In genomic region chr19:13980988-13981630, GRCm38 (mm10) we compare ENCODE assay signal across 8 mouse cellular contexts.
DNase-seq lines count a peak whose midpoint lies in the region; ATAC-seq and TF ChIP-seq lines count a peak whose summit lies in the region.
"Had no signal": no experiment of that assay in that cellular context is flagged by ENCODE, and none has a peak within 500 bp of the region (broad histone marks: within the 10 kb centered on the region; RNA-seq: fewer than 3 reads in every experiment).

No protein-coding gene starts in this region.

- no peak for ATAC-seq in kidney, embryonic 14.5 days (ENCODE audit: low FRiP score, low TSS enrichment)
- peak; percentile 87 for ATAC-seq in hindbrain, embryonic 16.5 days
- ATAC-seq in lung, embryonic 14.5 days (ENCODE audit: insufficient read depth) = no peak

- H3K4me1 ChIP-seq in kidney, embryonic 14.5 days (ENCODE audit: control insufficient read depth, insufficient read depth, low read length) = no peaks in the 10 kb centered on the region
- H3K4me1 ChIP-seq in ES-E14 (ENCODE audit: control insufficient read depth in 2 of 2, insufficient read depth in 2 of 2, low read length in 2 of 2, poor library complexity in 1 of 2) = no peaks in the 10 kb centered on the region
- H3K4me1 ChIP-seq in hindbrain, embryonic 16.5 days (ENCODE audit: control insufficient read depth, insufficient read depth, low read depth, low read length) = no peaks in the 10 kb centered on the region
- H3K4me1 ChIP-seq in lung, embryonic 14.5 days (ENCODE audit: insufficient read depth) = no peaks in the 10 kb centered on the region
- H3K4me1 ChIP-seq: liver, embryonic 15.5 days had no signal

- no peak overlapping the region for H3K4me3 ChIP-seq in kidney, embryonic 14.5 days (ENCODE audit: low read length)
- no peak overlapping the region for H3K4me3 ChIP-seq in ES-E14 (ENCODE audit: insufficient read depth in 1 of 2, low read depth in 1 of 2, low read length in 2 of 2, poor library complexity in 1 of 2, severe bottlenecking in 1 of 2)
- no peak overlapping the region for H3K4me3 ChIP-seq in hindbrain, embryonic 16.5 days (ENCODE audit: low read length)
- no peak overlapping the region for H3K4me3 ChIP-seq in lung, embryonic 14.5 days (ENCODE audit: low read depth, low read length)
- H3K4me3 ChIP-seq: liver, embryonic 15.5 days had no signal

- no peaks in the 10 kb centered on the region for H3K27me3 ChIP-seq in kidney, embryonic 14.5 days (ENCODE audit: control insufficient read depth, insufficient read depth, low read length)
- no peaks in the 10 kb centered on the region for H3K27me3 ChIP-seq in hindbrain, embryonic 16.5 days (replicated peaks; ENCODE audit: control insufficient read depth, insufficient read depth, low read length)
- H3K27me3 ChIP-seq in lung, embryonic 14.5 days (ENCODE audit: insufficient read depth, low read length) = no peaks in the 10 kb centered on the region
- H3K27me3 ChIP-seq: liver, embryonic 15.5 days had no signal

- H3K9me3 ChIP-seq in kidney, embryonic 14.5 days (ENCODE audit: control insufficient read depth, low read length) = no peaks in the 10 kb centered on the region
- H3K9me3 ChIP-seq in ES-E14 (ENCODE audit: control insufficient read depth, insufficient read depth, low read depth, low read length) = no peaks in the 10 kb centered on the region
- no peaks in the 10 kb centered on the region for H3K9me3 ChIP-seq in hindbrain, embryonic 16.5 days (ENCODE audit: control insufficient read depth, low read length)
- no peaks in the 10 kb centered on the region for H3K9me3 ChIP-seq in lung, embryonic 14.5 days (ENCODE audit: low read depth, low read length)
- H3K9me3 ChIP-seq: liver, embryonic 15.5 days had no signal

- in situ Hi-C loops in ES-E14 (cut with MboI; ENCODE audit: low sequenced_read_pairs in 2 of 2, unreplicated experiment in 2 of 2) = no loop called here

- H3K27ac ChIP-seq in kidney, embryonic 14.5 days (ENCODE audit: low read depth, low read length) = no peak overlapping the region
- H3K27ac ChIP-seq in ES-E14 (ENCODE audit: insufficient read depth, low read depth, low read length, poor library complexity, severe bottlenecking) = no peak overlapping the region
- H3K27ac ChIP-seq in hindbrain, embryonic 16.5 days (ENCODE audit: low read depth, low read length) = no peak overlapping the region
- H3K27ac ChIP-seq in lung, embryonic 14.5 days (ENCODE audit: low read depth) = no peak overlapping the region
- H3K27ac ChIP-seq: liver, embryonic 15.5 days had no signal

- no peaks in the 10 kb centered on the region for H3K36me3 ChIP-seq in kidney, embryonic 14.5 days (ENCODE audit: control insufficient read depth, insufficient read depth, low read length)
- no peaks in the 10 kb centered on the region for H3K36me3 ChIP-seq in ES-E14 (ENCODE audit: control insufficient read depth, insufficient read depth, low read length, poor library complexity, severe bottlenecking)
- H3K36me3 ChIP-seq in hindbrain, embryonic 16.5 days (ENCODE audit: control insufficient read depth, insufficient read depth, low read length) = no peaks in the 10 kb centered on the region
- no peaks in the 10 kb centered on the region for H3K36me3 ChIP-seq in lung, embryonic 14.5 days (ENCODE audit: insufficient read depth)
- H3K36me3 ChIP-seq: liver, embryonic 15.5 days had no signal

- H3K4me2 ChIP-seq in kidney, embryonic 14.5 days (replicated peaks; ENCODE audit: low read depth, low read length) = no peak overlapping the region
- no peak overlapping the region for H3K4me2 ChIP-seq in hindbrain, embryonic 16.5 days (ENCODE audit: low read length)
- H3K4me2 ChIP-seq in lung, embryonic 14.5 days = no peak overlapping the region
- H3K4me2 ChIP-seq: liver, embryonic 15.5 days had no signal

- TF ChIP-seq CTCF in lung, embryonic 14.5 days (IDR thresholded peaks at IDR 0.05; ENCODE audit: low read depth) = peak; percentile 72

- 22% methylated on average over 4 of the region's 4 CpGs for WGBS in kidney, embryonic 14.5 days
- 25% methylated on average over 4 of the region's 4 CpGs for WGBS in hindbrain, embryonic 16.5 days
- 14% methylated on average over 4 of the region's 4 CpGs for WGBS in lung, embryonic 14.5 days

- no peak overlapping the region for H3K9ac ChIP-seq in kidney, embryonic 14.5 days (ENCODE audit: low read depth, low read length)
- no peak overlapping the region for H3K9ac ChIP-seq in ES-E14 (ENCODE audit: insufficient read depth, low read depth, low read length, poor library complexity, severe bottlenecking)
- H3K9ac ChIP-seq in hindbrain, embryonic 16.5 days (ENCODE audit: low read depth, low read length) = no peak overlapping the region
- H3K9ac ChIP-seq in lung, embryonic 14.5 days = no peak overlapping the region
- H3K9ac ChIP-seq: liver, embryonic 15.5 days had no signal

- peak; percentile 12 to 13 for DNase-seq in kidney, adult 8-10 months
- DNase-seq in ES-E14 (ENCODE audit: low read depth, low spot score) = peak; percentile 20
- DNase-seq in c-Kit-positive CD71-positive TER-119-negative erythroid progenitor cells, embryonic 14.5 days (ENCODE audit: low read depth) = peak; percentile 11
- peak; percentile 89 for DNase-seq in lung, embryonic 14.5 days
- DNase-seq in skeletal muscle tissue, adult 2 months (ENCODE audit: low read depth, low spot score) = peak; percentile 26

TF ChIP-seq in ES-E14, 5 proteins besides CTCF, POLR2A, EP300 and RAD21:
- TF ChIP-seq ZNF384 (IDR thresholded peaks at IDR 0.05; ENCODE audit: low read depth, low read length) = no peak
- no peak for TF ChIP-seq CHD2 (IDR thresholded peaks at IDR 0.05; ENCODE audit: low read depth, low read length)
- TF ChIP-seq ZC3H11A (IDR thresholded peaks at IDR 0.05; ENCODE audit: borderline replicate concordance, low read depth, low read length) = peak; percentile 71; the same call in 1 of the 2 replicates

Comparison
In these comparisons a context has a peak if more than half of its experiments do, and no peak if none do; other contexts are left out.
1. DNase-seq: peak in every context shown above with its lines; median percentile 89 in lung, embryonic 14.5 days; 26 in skeletal muscle tissue, adult 2 months; 20 in ES-E14; 12 in kidney, adult 8-10 months; 11 in c-Kit-positive CD71-positive TER-119-negative erythroid progenitor cells, embryonic 14.5 days.